Mouse (Mus musculus): ENCODE measurements around the gene Phlpp2. TPM values are rescaled to one million over a fixed set of nuclear protein-coding genes. Genes with fewer than 3 reads are reported as not detected.

Phlpp2 gene
- polyA plus RNA-seq, 1 experiment: 4.1 TPM

DNA sequence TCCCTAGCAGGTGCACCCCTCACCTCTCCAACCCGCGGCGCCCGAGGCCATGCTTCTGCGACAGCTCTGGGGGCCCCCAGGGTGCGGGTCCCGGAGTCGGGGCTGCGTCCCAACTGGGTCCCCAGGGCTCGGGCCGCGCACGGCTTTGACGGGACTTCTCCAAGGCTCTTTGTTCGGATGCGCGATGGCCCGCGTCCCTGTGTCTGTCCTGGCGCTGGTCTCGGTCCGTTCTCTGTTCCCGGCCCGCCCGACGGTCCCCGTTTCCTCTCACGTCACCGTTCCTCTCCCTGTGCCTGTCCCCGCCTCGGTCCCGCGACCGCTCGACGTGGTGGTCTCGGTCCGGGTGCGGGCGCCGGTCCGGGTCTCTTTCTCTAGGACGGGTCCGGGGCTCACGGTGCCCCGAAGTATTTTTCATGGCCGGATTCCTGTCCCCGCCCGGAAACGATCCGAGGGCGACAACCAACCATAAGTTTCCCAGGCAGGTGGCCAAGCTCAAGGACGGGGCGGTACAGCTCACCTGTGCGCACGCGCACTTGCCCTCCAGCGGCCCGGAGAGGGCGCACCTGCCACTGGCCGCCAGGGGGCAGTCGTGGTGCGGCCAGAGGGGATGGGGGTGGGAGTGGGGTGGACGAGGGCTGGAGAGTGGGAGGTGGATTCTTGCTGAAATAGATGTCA is 93.5 kb downstream of the Phlpp2 start, which contains the start of gene Marveld3:
Gene Marveld3 (minus strand): TSS at position 511 of the 675 bp plus-strand sequence.
- Histone ChIP-seq H3K4me3 (ENCODE audit: extremely low read depth, insufficient read depth, insufficient read length) (peak within 1 kb of the TSS; percentile 35; the same call in 1 of the 2 replicates), H3K4me1 (ENCODE audit: control insufficient read depth, insufficient read depth, insufficient read length) (peaks cover 5% of the 10 kb centered on the region; the same call in 1 of the 2 replicates), H3K27me3 (ENCODE audit: control insufficient read depth, insufficient read depth, low read length) (peaks cover 7% of the 10 kb centered on the region), H3K27ac (ENCODE audit: insufficient read depth, low read length) (no peak within 1 kb of the TSS), H3K36me3 (ENCODE audit: control insufficient read depth, insufficient read depth, low read length) (no peaks in the 10 kb centered on the region)
- 9% methylated on average over 64 of the region's 64 CpGs for WGBS
- TF ChIP-seq POLR2A (IDR thresholded peaks at IDR 0.05; ENCODE audit: low read depth, low read length): no peak
- TF ChIP-seq CTCF (IDR thresholded peaks at IDR 0.05; ENCODE audit: extremely low read depth, insufficient read depth, insufficient read length, insufficient replicate concordance): peak; percentile 62; the same call in 1 of the 2 replicates
- peak in 1 of 2 experiments; percentile 18 for DNase-seq (ENCODE audit: low read depth in 1 of 2, low spot score in 2 of 2)

- WGBS: 67% methylated on average over 9 of the region's 9 CpGs
- Histone ChIP-seq H3K36me3 (ENCODE audit: control insufficient read depth, insufficient read depth, low read length) (no peaks in the 10 kb centered on the region), H3K4me1 (ENCODE audit: control insufficient read depth, insufficient read depth, insufficient read length) (peaks cover 5% of the 10 kb centered on the region; the same call in 1 of the 2 replicates), H3K4me3 (ENCODE audit: extremely low read depth, insufficient read depth, insufficient read length) (no peak overlapping the region), H3K27me3 (ENCODE audit: control insufficient read depth, insufficient read depth, low read length) (peaks cover 7% of the 10 kb centered on the region), H3K27ac (ENCODE audit: insufficient read depth, low read length) (no peak overlapping the region)
- TF ChIP-seq POLR2A (IDR thresholded peaks at IDR 0.05; ENCODE audit: low read depth, low read length) (no peak), CTCF (IDR thresholded peaks at IDR 0.05; ENCODE audit: extremely low read depth, insufficient read depth, insufficient read length, insufficient replicate concordance) (no peak)
- DNase-seq (ENCODE audit: low read depth in 1 of 2, low spot score in 2 of 2): no peak
Measured at GRCm38 (mm10) chr8:109962896-109963295, 94.6 kb downstream of the Phlpp2 start.

DNA sequence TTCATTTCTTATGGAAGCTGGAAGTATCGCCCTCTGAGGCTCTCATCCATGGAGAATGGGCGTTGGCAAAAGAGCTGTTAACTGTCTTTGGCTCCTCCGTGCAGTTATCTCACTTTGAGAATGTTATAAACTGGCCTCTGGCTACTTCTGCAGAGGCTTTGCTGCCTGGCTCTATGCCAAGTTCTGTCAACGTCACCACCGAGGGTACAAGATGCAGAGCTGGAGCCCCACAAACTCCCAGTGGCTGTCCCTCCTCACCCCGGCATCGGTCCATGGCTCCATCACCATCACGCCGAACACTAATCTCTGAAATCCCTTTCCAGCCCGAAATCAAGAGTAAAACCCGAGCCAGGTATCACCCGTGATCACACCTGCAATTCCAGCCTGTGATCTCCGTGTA is 95.1 kb downstream of the Phlpp2 start:
- no peak for TF ChIP-seq POLR2A (IDR thresholded peaks at IDR 0.05; ENCODE audit: low read depth, low read length)
- TF ChIP-seq CTCF (IDR thresholded peaks at IDR 0.05; ENCODE audit: extremely low read depth, insufficient read depth, insufficient read length, insufficient replicate concordance): no peak
- Histone ChIP-seq H3K4me3 (ENCODE audit: extremely low read depth, insufficient read depth, insufficient read length) (no peak overlapping the region), H3K27ac (ENCODE audit: insufficient read depth, low read length) (no peak overlapping the region), H3K4me1 (ENCODE audit: control insufficient read depth, insufficient read depth, insufficient read length) (peaks cover 5% of the 10 kb centered on the region; the same call in 1 of the 2 replicates), H3K27me3 (ENCODE audit: control insufficient read depth, insufficient read depth, low read length) (peaks cover 7% of the 10 kb centered on the region), H3K36me3 (ENCODE audit: control insufficient read depth, insufficient read depth, low read length) (no peaks in the 10 kb centered on the region)
- no peak for DNase-seq (ENCODE audit: low read depth in 1 of 2, low spot score in 2 of 2)
- WGBS: 72% methylated on average over 13 of the region's 13 CpGs

- Histone ChIP-seq H3K27me3 (ENCODE audit: control insufficient read depth, insufficient read depth, low read length) (peaks cover 9% of the 10 kb centered on the region), H3K4me3 (ENCODE audit: extremely low read depth, insufficient read depth, insufficient read length) (no peak overlapping the region), H3K4me1 (ENCODE audit: control insufficient read depth, insufficient read depth, insufficient read length) (peaks cover 5% of the 10 kb centered on the region; the same call in 1 of the 2 replicates), H3K27ac (ENCODE audit: insufficient read depth, low read length) (no peak overlapping the region), H3K36me3 (ENCODE audit: control insufficient read depth, insufficient read depth, low read length) (no peaks in the 10 kb centered on the region)
- 62% methylated on average over 4 of the region's 4 CpGs for WGBS
- no peak for DNase-seq (ENCODE audit: low read depth in 1 of 2, low spot score in 2 of 2)
- no peak for TF ChIP-seq CTCF (IDR thresholded peaks at IDR 0.05; ENCODE audit: extremely low read depth, insufficient read depth, insufficient read length, insufficient replicate concordance)
- TF ChIP-seq POLR2A (IDR thresholded peaks at IDR 0.05; ENCODE audit: low read depth, low read length): no peak
Measured at GRCm38 (mm10) chr8:109964106-109964505, 95.8 kb downstream of the Phlpp2 start.

DNA sequence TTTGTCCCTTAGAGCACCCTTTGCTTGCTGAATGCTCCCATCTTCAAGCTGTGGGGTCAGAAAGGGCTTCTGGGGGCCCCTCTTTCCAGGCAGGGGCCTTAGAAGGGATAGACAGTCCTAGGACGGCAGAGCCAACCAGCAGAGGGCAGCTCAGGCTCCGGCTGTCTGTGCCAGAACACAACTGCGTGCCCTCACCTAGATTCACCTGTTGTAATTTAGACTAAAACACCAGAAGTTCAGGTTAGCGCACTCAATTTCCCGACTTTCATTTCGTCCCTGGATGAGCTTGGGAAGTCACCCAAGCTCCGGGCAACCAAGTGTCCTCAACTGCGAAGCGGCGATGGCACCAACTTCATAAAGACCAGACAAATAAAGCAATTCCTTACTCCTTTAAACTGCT is 100.5 kb downstream of the Phlpp2 start:
- peaks cover 2% of the 10 kb centered on the region; the same call in 1 of the 2 replicates for H3K27me3 ChIP-seq (ENCODE audit: control insufficient read depth, insufficient read depth, low read length)
- no peak for DNase-seq (ENCODE audit: low read depth in 1 of 2, low spot score in 2 of 2)
- 54% methylated on average over 10 of the region's 10 CpGs for WGBS
- H3K4me3 ChIP-seq (ENCODE audit: extremely low read depth, insufficient read depth, insufficient read length): no peak overlapping the region
- no peak overlapping the region for H3K27ac ChIP-seq (ENCODE audit: insufficient read depth, low read length)
- TF ChIP-seq POLR2A (IDR thresholded peaks at IDR 0.05; ENCODE audit: low read depth, low read length): no peak
- TF ChIP-seq CTCF (IDR thresholded peaks at IDR 0.05; ENCODE audit: extremely low read depth, insufficient read depth, insufficient read length, insufficient replicate concordance): no peak
- H3K4me1 ChIP-seq (ENCODE audit: control insufficient read depth, insufficient read depth, insufficient read length): no peaks in the 10 kb centered on the region
- H3K36me3 ChIP-seq (ENCODE audit: control insufficient read depth, insufficient read depth, low read length): no peaks in the 10 kb centered on the region

DNA sequence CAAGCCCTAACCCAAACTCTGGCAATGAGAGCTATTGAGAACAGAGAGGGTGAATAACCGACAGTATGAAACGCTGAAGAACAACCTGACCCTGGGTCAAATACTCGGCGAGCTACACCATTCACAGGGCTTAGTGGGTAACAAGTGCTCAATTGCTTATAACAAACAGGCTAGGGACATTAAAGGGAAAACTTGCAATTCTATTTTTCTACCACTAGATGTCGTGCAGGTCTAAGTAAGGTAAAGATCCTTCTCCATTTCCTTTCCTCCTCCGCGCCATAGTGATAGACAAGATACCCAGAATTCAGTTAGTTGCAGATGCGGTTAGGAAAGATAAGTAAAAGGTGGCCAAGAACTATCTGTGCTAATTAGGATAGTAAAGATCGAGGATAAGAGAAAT is 102.0 kb downstream of the Phlpp2 start:
- H3K27me3 ChIP-seq (ENCODE audit: control insufficient read depth, insufficient read depth, low read length): peaks cover 2% of the 10 kb centered on the region; the same call in 1 of the 2 replicates
- H3K36me3 ChIP-seq (ENCODE audit: control insufficient read depth, insufficient read depth, low read length): no peaks in the 10 kb centered on the region
- no peak overlapping the region for H3K4me3 ChIP-seq (ENCODE audit: extremely low read depth, insufficient read depth, insufficient read length)
- no peak for TF ChIP-seq POLR2A (IDR thresholded peaks at IDR 0.05; ENCODE audit: low read depth, low read length)
- 0 out of 2 replicates have a peak, but pooled peaks have one; percentile 11 for TF ChIP-seq CTCF (IDR thresholded peaks at IDR 0.05; ENCODE audit: extremely low read depth, insufficient read depth, insufficient read length, insufficient replicate concordance)
- H3K27ac ChIP-seq (ENCODE audit: insufficient read depth, low read length): no peak overlapping the region
- WGBS: 9% methylated on average over 9 of the region's 9 CpGs
- no peaks in the 10 kb centered on the region for H3K4me1 ChIP-seq (ENCODE audit: control insufficient read depth, insufficient read depth, insufficient read length)
- no peak for DNase-seq (ENCODE audit: low read depth in 1 of 2, low spot score in 2 of 2)

- Histone ChIP-seq H3K27me3 (ENCODE audit: control insufficient read depth, insufficient read depth, low read length) (peaks cover 2% of the 10 kb centered on the region; the same call in 1 of the 2 replicates), H3K36me3 (ENCODE audit: control insufficient read depth, insufficient read depth, low read length) (no peaks in the 10 kb centered on the region), H3K4me3 (ENCODE audit: extremely low read depth, insufficient read depth, insufficient read length) (no peak overlapping the region), H3K27ac (ENCODE audit: insufficient read depth, low read length) (no peak overlapping the region), H3K4me1 (ENCODE audit: control insufficient read depth, insufficient read depth, insufficient read length) (no peaks in the 10 kb centered on the region)
- TF ChIP-seq POLR2A (IDR thresholded peaks at IDR 0.05; ENCODE audit: low read depth, low read length) (no peak), CTCF (IDR thresholded peaks at IDR 0.05; ENCODE audit: extremely low read depth, insufficient read depth, insufficient read length, insufficient replicate concordance) (no peak)
- WGBS: 81% methylated on average over 4 of the region's 4 CpGs
- DNase-seq (ENCODE audit: low read depth in 1 of 2, low spot score in 2 of 2): no peak
Measured at GRCm38 (mm10) chr8:109972901-109973300, 104.6 kb downstream of the Phlpp2 start.
